Mouse (Mus musculus) CH12.LX (cell line): Measurements from ENCODE around the gene Psme3. TPM values are rescaled to one million over a fixed set of nuclear protein-coding genes. Genes with fewer than 3 reads are reported as not detected.

Experiments used
- DNase-seq: peaks from one replicate; pipeline ENCODE4 v3.0.0-alpha.2; 2013; ENCODE audit errors: extremely low read depth
- H3K27ac ChIP-seq: 2 replicates; pipeline ENCODE4 v1.5.1; 2012; ENCODE audit warnings: low read depth, mild to moderate bottlenecking, control low read depth, moderate library complexity; ENCODE audit not compliant: insufficient read depth
- H3K27me3 ChIP-seq: replicated peaks from 2 replicates; pipeline ENCODE3; 2012; ENCODE audit warnings: inconsistent platforms
- H3K36me3 ChIP-seq, 2 experiments: replicated peaks in 1 of 2; 2 replicates each; pipeline versions ENCODE3 to v1.6.1; 2012; ENCODE audit warnings: inconsistent platforms in 1 of 2, low read length in 1 of 2, mild to moderate bottlenecking in 1 of 2, mixed read lengths in 1 of 2, moderate library complexity in 1 of 2; ENCODE audit not compliant: control insufficient read depth in 1 of 2, insufficient read depth in 1 of 2
- H3K4me1 ChIP-seq, 2 experiments: 2 replicates each; pipeline ENCODE4 v1.6.1; 2012; ENCODE audit warnings: inconsistent platforms in 1 of 2, moderate library complexity in 1 of 2; ENCODE audit not compliant: insufficient read depth in 2 of 2, control insufficient read depth in 1 of 2
- H3K4me2 ChIP-seq: 2 replicates; pipeline ENCODE4 v1.6.1; 2012; ENCODE audit warnings: low read depth, mild to moderate bottlenecking, control low read depth; ENCODE audit not compliant: poor library complexity, insufficient read depth, severe bottlenecking
- H3K4me3 ChIP-seq, 3 experiments: fragments of 150-350 bp in 1 of 3; sonication (generic) in 1 of 3; replicated peaks in 1 of 3; 2 replicates each; pipeline versions ENCODE3 to v1.5.1; 2011 to 2012; ENCODE audit warnings: low read depth in 2 of 3, low read length in 2 of 3, mild to moderate bottlenecking in 2 of 3, moderate library complexity in 2 of 3, control low read depth in 1 of 3, improper control_type of control experiment in 1 of 3, inconsistent platforms in 1 of 3, mixed read lengths in 1 of 3; ENCODE audit not compliant: poor library complexity in 1 of 3
- H3K79me2 ChIP-seq: replicated peaks from 2 replicates; pipeline ENCODE4 v1.6.1; 2012; ENCODE audit warnings: mild to moderate bottlenecking, moderate library complexity; ENCODE audit not compliant: control insufficient read depth, poor library complexity, insufficient read depth, severe bottlenecking; ENCODE audit errors: extremely low read depth
- H3K9ac ChIP-seq: 2 replicates; pipeline ENCODE4 v1.6.1; 2012; ENCODE audit warnings: low read depth, mild to moderate bottlenecking, control low read depth, moderate library complexity; ENCODE audit not compliant: insufficient read depth
- H3K9me3 ChIP-seq: replicated peaks from 2 replicates; pipeline ENCODE3; 2012; ENCODE audit warnings: low read length, inconsistent platforms, mixed read lengths
- CHD1 ChIP-seq: IDR thresholded peaks from 2 replicates; pipeline ENCODE4 v1.6.1; 2012; ENCODE audit warnings: low read depth, low read length, improper control_type of control experiment, inconsistent platforms
- CHD2 ChIP-seq: IDR thresholded peaks from 2 replicates; pipeline ENCODE4 v1.6.1; 2011; ENCODE audit warnings: low read length, improper control_type of control experiment
- CTCF ChIP-seq, 2 experiments: IDR thresholded peaks in 1 of 2; conservative IDR thresholded peaks in 1 of 2; 2 replicates each; pipeline ENCODE4 v1.5.1; 2011 to 2012; ENCODE audit warnings: low read depth in 2 of 2, low read length in 2 of 2, improper control_type of control experiment in 1 of 2, inconsistent platforms in 1 of 2, mild to moderate bottlenecking in 1 of 2, moderate library complexity in 1 of 2
- E2F4 ChIP-seq: IDR thresholded peaks from 2 replicates; pipeline ENCODE4 v1.6.1; 2011; ENCODE audit warnings: low read depth, low read length, improper control_type of control experiment; ENCODE audit not compliant: insufficient replicate concordance
- ELF1 ChIP-seq: IDR thresholded peaks from 2 replicates; pipeline ENCODE4 v1.6.1; 2014; ENCODE audit warnings: low read depth, mild to moderate bottlenecking, inconsistent platforms, low read length, improper control_type of control experiment
- ETS1 ChIP-seq: conservative IDR thresholded peaks from 2 replicates; pipeline ENCODE4 v1.6.1; 2012; ENCODE audit warnings: low read depth, mild to moderate bottlenecking, inconsistent platforms, low read length, improper control_type of control experiment, moderate library complexity
- GABPA ChIP-seq: IDR thresholded peaks from 2 replicates; pipeline ENCODE4 v1.6.1; 2012; ENCODE audit warnings: low read depth, low read length, improper control_type of control experiment, inconsistent platforms; ENCODE audit not compliant: insufficient replicate concordance
- HCFC1 ChIP-seq: IDR thresholded peaks from 2 replicates; pipeline ENCODE4 v1.6.1; 2012; ENCODE audit warnings: low read depth, mild to moderate bottlenecking, inconsistent platforms, low read length, improper control_type of control experiment
- IRF4 ChIP-seq: IDR thresholded peaks from 2 replicates; pipeline ENCODE4 v1.6.1; 2014; ENCODE audit warnings: low read depth, mild to moderate bottlenecking, inconsistent platforms, low read length, improper control_type of control experiment
- JUND ChIP-seq: conservative IDR thresholded peaks from 2 replicates; pipeline ENCODE4 v1.6.1; 2011; ENCODE audit warnings: low read depth, low read length, improper control_type of control experiment
- KAT2A ChIP-seq: IDR thresholded peaks from 2 replicates; pipeline ENCODE4 v1.6.1; 2012; ENCODE audit warnings: low read length, improper control_type of control experiment, inconsistent platforms; ENCODE audit not compliant: insufficient replicate concordance
- MAX ChIP-seq: IDR thresholded peaks from 2 replicates; pipeline ENCODE4 v1.6.1; 2011; ENCODE audit warnings: low read length, improper control_type of control experiment
- MAZ ChIP-seq: IDR thresholded peaks from 2 replicates; pipeline ENCODE4 v1.6.1; 2012; ENCODE audit warnings: low read depth, mild to moderate bottlenecking, inconsistent platforms, low read length, improper control_type of control experiment, moderate library complexity
- MEF2A ChIP-seq: IDR thresholded peaks from 2 replicates; pipeline ENCODE4 v1.6.1; 2014; ENCODE audit warnings: low read depth, mild to moderate bottlenecking, inconsistent platforms, low read length, improper control_type of control experiment, borderline replicate concordance
- MXI1 ChIP-seq: IDR thresholded peaks from 2 replicates; pipeline ENCODE4 v1.6.1; 2011; ENCODE audit warnings: mild to moderate bottlenecking, low read depth, low read length, improper control_type of control experiment
- MYC ChIP-seq: IDR thresholded peaks from 2 replicates; pipeline ENCODE4 v1.6.1; 2011; ENCODE audit warnings: low read depth, mild to moderate bottlenecking, improper control_type of control experiment, low read length
- NELFE ChIP-seq: IDR thresholded peaks from 2 replicates; pipeline ENCODE4 v1.6.1; 2011; ENCODE audit warnings: low read depth, low read length, improper control_type of control experiment
- NRF1 ChIP-seq: IDR thresholded peaks from 2 replicates; pipeline ENCODE4 v1.6.1; 2014; ENCODE audit warnings: low read depth, mild to moderate bottlenecking, inconsistent platforms, low read length, improper control_type of control experiment, moderate library complexity
- POLR2A ChIP-seq: IDR thresholded peaks from 2 replicates; pipeline ENCODE4 v1.6.1; 2011; ENCODE audit warnings: low read depth, mild to moderate bottlenecking, improper control_type of control experiment, low read length
- POLR2AphosphoS2 ChIP-seq: IDR thresholded peaks from 2 replicates; pipeline ENCODE4 v1.6.1; 2011; ENCODE audit warnings: low read depth, low read length, improper control_type of control experiment
- RAD21 ChIP-seq: IDR thresholded peaks from 2 replicates; pipeline ENCODE4 v1.6.1; 2011; ENCODE audit warnings: low read depth, mild to moderate bottlenecking, low read length, improper control_type of control experiment, moderate library complexity
- RCOR1 ChIP-seq: conservative IDR thresholded peaks from 2 replicates; pipeline ENCODE4 v1.6.1; 2012; ENCODE audit warnings: low read depth, mild to moderate bottlenecking, inconsistent platforms, low read length, improper control_type of control experiment
- SIN3A ChIP-seq: IDR thresholded peaks from 2 replicates; pipeline ENCODE4 v1.6.1; 2012; ENCODE audit warnings: low read length, improper control_type of control experiment, inconsistent platforms
- TBP ChIP-seq: conservative IDR thresholded peaks from 2 replicates; pipeline ENCODE4 v1.6.1; 2011; ENCODE audit warnings: low read depth, low read length, improper control_type of control experiment
- TCF12 ChIP-seq: IDR thresholded peaks from 2 replicates; pipeline ENCODE4 v1.6.1; 2014; ENCODE audit warnings: low read depth, mild to moderate bottlenecking, inconsistent platforms, low read length, improper control_type of control experiment
- USF1 ChIP-seq: IDR thresholded peaks from 2 replicates; pipeline ENCODE4 v1.6.1; 2014; ENCODE audit warnings: low read depth, mild to moderate bottlenecking, inconsistent platforms, low read length, improper control_type of control experiment
- USF2 ChIP-seq: conservative IDR thresholded peaks from 2 replicates; pipeline ENCODE4 v1.6.1; 2011; ENCODE audit warnings: low read depth, low read length, improper control_type of control experiment
- ZKSCAN1 ChIP-seq: IDR thresholded peaks from 2 replicates; pipeline ENCODE4 v1.6.1; 2012; ENCODE audit warnings: low read depth, inconsistent platforms, low read length, improper control_type of control experiment, borderline replicate concordance
- ZMIZ1 ChIP-seq: IDR thresholded peaks from 2 replicates; pipeline ENCODE4 v1.6.1; 2012; ENCODE audit warnings: low read depth, mild to moderate bottlenecking, inconsistent platforms, low read length, improper control_type of control experiment
- dilution Hi-C: fragments of 300-500 bp; cut with MboI; formaldehyde crosslinking; loops from 2 replicates; pipeline ENCODE4 v1.14.3; 2020; ENCODE audit warnings: low sequenced_read_pairs; ENCODE audit not compliant: extremely low pct_unique_long_range_greater_than_20kb, extremely low pct_ligation_motif_present
- in situ Hi-C: fragments of 300-500 bp; cut with MboI; formaldehyde crosslinking; loops from 3 replicates; pipeline ENCODE4 v1.14.3; 2019; ENCODE audit warnings: low sequenced_read_pairs, low pct_ligation_motif_present, low pct_unique_long_range_greater_than_20kb, mixed read lengths
- polyA plus RNA-seq: library from polyadenylated mRNA; unstranded; fragments of >175 nt; gene quantifications from 2 replicates; pipeline ENCODE4 v1.2.1, GENCODE M21; 2012; ENCODE audit warnings: low read depth; ENCODE audit not compliant: insufficient read length
- total RNA-seq, 2 experiments: library from RNA; depleted of rRNA; stranded (reverse); fragments of 300-350 nt in 1 of 2; fragments of >200 nt in 1 of 2; gene quantifications; 2 replicates each; pipeline ENCODE4 v1.2.3; 2012 to 2014

Psme3 gene
- total and polyA plus RNA-seq, 3 experiments = 86.1 to 527 (median 208) TPM

- TF ChIP-seq MAZ (peak; percentile 62; the same call in 1 of the 2 replicates), POLR2AphosphoS2 (no peak; the same call in 1 of the 2 replicates), MYC (peak; percentile 90), CHD1 (no peak), TBP (peak; percentile 85), JUND (peak; percentile 37; the same call in 1 of the 2 replicates), MAX (peak; percentile 99), IRF4 (0 out of 2 replicates have a peak, but pooled peaks have one; percentile 59), USF1 (peak; percentile 22; the same call in 1 of the 2 replicates), MEF2A (peak; percentile 73; the same call in 1 of the 2 replicates), SIN3A (peak; percentile 91), NRF1 (peak; percentile 59), CHD2 (peak; percentile 81), CTCF (conservative IDR thresholded peaks at IDR 0.05 in 1 of 2, IDR thresholded peaks at IDR 0.05 in 1 of 2; ENCODE audit: low read depth in 2 of 2, low read length in 2 of 2) (no peak), NELFE (peak; percentile 93), ZMIZ1 (peak; percentile 85), USF2 (peak; percentile 60; the same call in 1 of the 2 replicates), KAT2A (peak; percentile 98), ELF1 (peak; percentile 98), RAD21 (no peak), MXI1 (peak; percentile 86), RCOR1 (no peak), HCFC1 (peak; percentile 99), GABPA (peak; percentile 74; the same call in 1 of the 2 replicates), TCF12 (peak; percentile 88), E2F4 (peak; percentile 92; the same call in 1 of the 2 replicates), ETS1 (peak; percentile 33; the same call in 1 of the 2 replicates), ZKSCAN1 (no peak), POLR2A (peak; percentile 92)
- Histone ChIP-seq H3K9ac (peak within 1 kb of the TSS; percentile 66), H3K4me1 (peaks cover 13 to 42% of the 10 kb centered on the region in 2 experiments), H3K4me3 (peak within 1 kb of the TSS; percentile 77 to 91 (median 82)), H3K9me3 (no peaks in the 10 kb centered on the region), H3K27me3 (no peaks in the 10 kb centered on the region), H3K79me2 (no peaks in the 10 kb centered on the region; the same call in 1 of the 2 replicates), H3K4me2 (peak within 1 kb of the TSS; percentile 60), H3K27ac (peak within 1 kb of the TSS; percentile 37; the same call in 1 of the 2 replicates), H3K36me3 (peaks cover 14 to 43% of the 10 kb centered on the region in 2 experiments)
- peak; percentile 96 for DNase-seq
- dilution Hi-C loops = no loop called here
- in situ Hi-C loops = no loop called here
Observed at GRCm38 (mm10) chr11:101278223-101279192, 37.5 kb upstream of the Psme3 start, which contains the start of the genes Cntd1 and Coa3. Gene Cntd1, plus strand, starts transcription at chr11:101279012. Gene Coa3, minus strand, starts transcription at chr11:101279114.
